Mouse (Mus musculus) liver, postnatal 0 days (tissue): ENCODE data around the gene Sorbs1. TPM values are rescaled to one million over a fixed set of nuclear protein-coding genes. Genes with fewer than 3 reads are reported as not detected.

Experiments used
- ATAC-seq: fragments of 200-750 bp; cut with Nextera tagmentation; 2 replicates; pipeline ENCODE4 v1.8.0; 2017; ENCODE audit warnings: mild to moderate bottlenecking, moderate library complexity
- DNase-seq: peaks from one replicate; pipeline ENCODE4 v3.0.0-alpha.2; 2016
- H3K27ac ChIP-seq: fragments of 300-500 bp; sonication (generic); 2 replicates; pipeline ENCODE4 v1.5.1; 2014; ENCODE audit warnings: antibody characterized with exemption, moderate library complexity, mild to moderate bottlenecking, low read depth
- H3K27me3 ChIP-seq: fragments of 300-500 bp; sonication (generic); 2 replicates; pipeline ENCODE4 v1.6.1; 2014; ENCODE audit warnings: low read length, control low read depth, mixed read lengths; ENCODE audit not compliant: insufficient read depth
- H3K36me3 ChIP-seq: fragments of 300-500 bp; sonication (generic); replicated peaks from 2 replicates; pipeline ENCODE4 v1.6.1; 2014; ENCODE audit warnings: mild to moderate bottlenecking, control low read depth, low read length, moderate library complexity, mixed read lengths; ENCODE audit not compliant: insufficient read depth
- H3K4me1 ChIP-seq: fragments of 300-500 bp; sonication (generic); 2 replicates; pipeline ENCODE4 v1.6.1; 2014; ENCODE audit warnings: antibody characterized with exemption, mild to moderate bottlenecking, control low read depth; ENCODE audit not compliant: insufficient read depth
- H3K4me2 ChIP-seq: fragments of 300-500 bp; sonication (generic); 2 replicates; pipeline ENCODE4 v1.6.1; 2014; ENCODE audit warnings: low read depth, mild to moderate bottlenecking, low read length, moderate library complexity, mixed read lengths
- H3K4me3 ChIP-seq: fragments of 300-500 bp; sonication (generic); 2 replicates; pipeline ENCODE4 v1.5.1; 2014; ENCODE audit warnings: low read depth, low read length
- H3K9ac ChIP-seq: fragments of 300-500 bp; sonication (generic); replicated peaks from 2 replicates; pipeline ENCODE4 v1.6.1; 2014; ENCODE audit warnings: mild to moderate bottlenecking, moderate library complexity
- H3K9me3 ChIP-seq: fragments of 300-500 bp; sonication (generic); 2 replicates; pipeline ENCODE4 v1.6.1; 2016; ENCODE audit warnings: mild to moderate bottlenecking, control low read depth, low read length, mixed read lengths
- CTCF ChIP-seq: sonication (generic); IDR thresholded peaks from 2 replicates; pipeline ENCODE4 v1.5.1; 2016; ENCODE audit warnings: antibody characterized with exemption, low read depth
- EP300 ChIP-seq: IDR thresholded peaks from 2 replicates; pipeline ENCODE4 v1.6.1; 2016; ENCODE audit warnings: antibody characterized with exemption, low read depth, mild to moderate bottlenecking
- WGBS: fragments of 180-500 bp; shearing (Covaris S2); extraction: QIAGEN DNeasy Blood & Tissue Kit; methylation state at CpG from one replicate; pipeline ENCODE4 v1.1.7; 2014; ENCODE audit not compliant: insufficient replicate concordance; 5-methylcytosine and 5-hydroxymethylcytosine counted together
- polyA plus RNA-seq: library from polyadenylated mRNA; unstranded; fragments of >200 nt; fragmentation: Nextera tagmentation; extraction: Ambion mirVana; gene quantifications from 2 replicates; pipeline ENCODE4 v1.2.1, GENCODE M21; 2015

The Sorbs1 gene
- polyA plus RNA-seq, 1 experiment from 2014 or later: 30.4 TPM

DNA sequence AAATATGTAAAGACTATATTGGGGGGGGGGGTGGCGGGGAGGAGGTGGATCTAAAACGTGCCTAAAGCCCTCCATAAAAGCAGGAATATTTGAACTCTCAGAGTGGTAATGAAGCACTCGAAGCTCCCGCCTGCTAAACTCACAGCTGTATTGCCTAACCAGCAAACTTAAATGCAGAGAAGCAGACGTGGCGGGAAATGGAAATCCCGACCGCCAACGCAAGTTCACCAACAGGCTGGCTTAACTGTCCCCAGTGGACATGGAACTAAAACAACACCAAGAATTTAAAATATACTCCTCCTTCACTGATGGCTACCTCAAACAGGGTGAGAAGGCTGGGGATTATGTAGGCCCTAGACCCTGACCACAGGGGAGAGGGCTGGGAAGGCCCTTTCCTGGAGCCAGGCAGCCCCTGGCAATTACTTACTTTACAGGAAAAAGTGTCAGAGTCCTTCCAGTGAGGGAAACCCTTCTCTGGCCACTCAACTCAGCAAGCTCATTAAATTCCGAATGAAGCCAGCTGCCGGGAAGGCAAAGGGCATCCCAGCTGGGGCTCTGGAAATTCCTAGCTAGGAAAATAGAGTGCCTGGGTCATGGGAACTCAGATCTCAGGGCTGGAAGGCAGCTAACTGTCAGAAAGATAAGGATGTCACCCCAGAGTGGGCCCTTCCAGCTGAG lies 98.6 kb downstream of the Sorbs1 start:
- Histone ChIP-seq H3K4me2 (peak overlapping the region; percentile 27; the same call in 1 of the 2 replicates), H3K27ac (peak overlapping the region; percentile 88), H3K36me3 (no peaks in the 10 kb centered on the region), H3K27me3 (no peaks in the 10 kb centered on the region), H3K4me3 (no peak overlapping the region), H3K9me3 (no peaks in the 10 kb centered on the region), H3K4me1 (peaks cover 30% of the 10 kb centered on the region), H3K9ac (peak overlapping the region; percentile 36; the same call in 1 of the 2 replicates)
- DNase-seq: no peak
- 57% methylated on average over 11 of the region's 11 CpGs for WGBS
- ATAC-seq: peak; percentile 16; the same call in 1 of the 2 replicates
- TF ChIP-seq EP300: no peak

DNA sequence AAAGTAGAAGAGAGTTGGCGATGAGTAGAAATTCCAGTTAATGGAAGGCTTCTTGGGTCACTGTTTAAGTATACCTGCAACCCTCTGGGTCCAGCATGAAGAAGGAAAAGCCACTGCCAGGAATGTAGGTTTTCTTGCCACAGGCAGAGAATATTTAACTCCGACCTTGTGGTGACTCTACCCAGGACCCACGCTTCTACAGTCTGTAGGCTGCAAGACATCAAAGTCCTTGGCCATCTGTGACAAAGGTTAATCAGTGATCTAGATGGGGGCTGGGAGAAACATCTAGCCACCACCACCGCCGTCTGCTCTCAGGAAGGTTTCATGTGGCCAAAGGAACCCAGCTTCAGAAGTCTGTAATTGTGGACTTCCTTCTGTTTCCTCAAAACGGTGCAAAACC lies 99.2 kb downstream of the Sorbs1 start:
- no peaks in the 10 kb centered on the region for H3K36me3 ChIP-seq
- no peak overlapping the region for H3K4me3 ChIP-seq
- H3K27ac ChIP-seq: peak overlapping the region; percentile 88
- no peak for DNase-seq
- no peak overlapping the region for H3K9ac ChIP-seq
- 46% methylated on average over 6 of the region's 6 CpGs for WGBS
- peak; percentile 58 for ATAC-seq
- H3K4me2 ChIP-seq: peak overlapping the region; percentile 27; the same call in 1 of the 2 replicates
- H3K4me1 ChIP-seq: peaks cover 32% of the 10 kb centered on the region
- TF ChIP-seq EP300 (no peak), CTCF (no peak)
- no peaks in the 10 kb centered on the region for H3K27me3 ChIP-seq
- no peaks in the 10 kb centered on the region for H3K9me3 ChIP-seq

DNA sequence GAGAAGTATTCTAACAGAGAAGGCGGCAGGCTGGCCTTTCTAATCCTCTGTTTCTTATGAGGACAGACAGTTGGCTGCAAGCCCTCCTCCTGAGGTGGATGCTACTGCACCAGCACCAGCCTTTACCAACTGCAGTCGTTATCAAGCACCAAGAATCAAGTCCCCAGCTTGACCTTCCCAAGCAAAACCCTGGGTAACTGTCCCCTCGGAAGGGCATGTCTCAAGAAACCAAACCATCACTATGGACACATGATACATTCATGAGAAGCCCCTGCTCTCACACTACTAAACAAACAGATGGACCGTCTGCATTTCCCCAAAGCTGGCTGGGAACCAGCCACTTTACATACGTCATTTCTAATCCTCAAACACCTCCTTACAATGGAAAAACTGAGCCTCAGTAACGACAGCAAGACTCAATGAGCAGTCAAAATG lies 102.2 kb downstream of the Sorbs1 start:
- WGBS: 77% methylated on average over 6 of the region's 6 CpGs
- no peaks in the 10 kb centered on the region for H3K9me3 ChIP-seq
- no peak overlapping the region for H3K4me3 ChIP-seq
- DNase-seq (no peak), ATAC-seq (no peak)
- H3K4me2 ChIP-seq: no peak overlapping the region
- TF ChIP-seq EP300: no peak
- TF ChIP-seq CTCF: no peak
- no peak overlapping the region for H3K9ac ChIP-seq
- H3K27ac ChIP-seq: peak overlapping the region; percentile 46
- H3K27me3 ChIP-seq: no peaks in the 10 kb centered on the region
- H3K4me1 ChIP-seq: peaks cover 40% of the 10 kb centered on the region
- no peaks in the 10 kb centered on the region for H3K36me3 ChIP-seq

DNA sequence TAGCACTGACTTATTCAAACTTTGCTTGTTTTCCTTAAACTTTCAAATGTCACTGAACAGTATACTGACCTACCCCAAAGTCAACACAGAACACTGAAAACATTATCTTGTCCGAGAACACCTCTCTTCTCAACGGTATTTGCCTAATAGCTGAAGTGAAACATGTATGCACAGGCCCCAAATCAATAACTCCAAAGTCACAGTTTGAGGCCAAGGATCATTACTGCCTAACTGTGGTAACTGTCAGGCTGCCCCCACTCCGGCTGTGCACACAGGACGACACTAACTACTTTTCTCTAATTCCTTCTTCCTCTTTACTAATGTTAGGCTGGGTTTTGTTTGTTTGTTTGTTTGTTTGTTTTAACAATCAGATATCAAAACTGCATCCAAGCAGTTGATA lies 103.1 kb downstream of the Sorbs1 start:
- H3K9ac ChIP-seq: no peak overlapping the region
- 57% methylated on average over 4 of the region's 4 CpGs for WGBS
- no peak overlapping the region for H3K4me2 ChIP-seq
- H3K4me1 ChIP-seq: peaks cover 46% of the 10 kb centered on the region
- no peak overlapping the region for H3K4me3 ChIP-seq
- ATAC-seq (peak; percentile 88), DNase-seq (no peak)
- peak overlapping the region; percentile 86 for H3K27ac ChIP-seq
- H3K27me3 ChIP-seq: no peaks in the 10 kb centered on the region
- H3K36me3 ChIP-seq: no peaks in the 10 kb centered on the region
- TF ChIP-seq EP300 (no peak), CTCF (no peak)
- H3K9me3 ChIP-seq: no peaks in the 10 kb centered on the region

DNA sequence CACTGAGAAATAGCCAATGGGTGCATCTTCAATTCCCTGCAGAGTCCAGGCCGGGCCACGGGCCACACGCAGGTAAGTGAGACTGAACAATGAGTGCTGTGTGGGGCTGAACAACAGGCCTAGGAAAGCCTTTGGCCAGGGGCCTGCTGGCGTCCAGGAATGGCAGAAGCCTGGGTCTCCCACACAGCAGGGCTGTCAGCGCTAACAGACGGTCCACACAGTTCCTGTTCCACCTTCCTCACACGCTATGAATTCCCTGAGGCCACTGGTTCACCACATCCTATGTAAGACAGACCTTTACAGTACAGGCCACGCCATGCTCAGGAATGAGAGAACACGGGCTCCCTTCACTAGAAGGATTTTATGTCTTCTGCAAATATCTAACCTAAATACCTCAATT lies 103.5 kb downstream of the Sorbs1 start:
- ATAC-seq (peak; percentile 37), DNase-seq (no peak)
- H3K9ac ChIP-seq: no peak overlapping the region
- H3K36me3 ChIP-seq: no peaks in the 10 kb centered on the region
- H3K27ac ChIP-seq: peak overlapping the region; percentile 86
- peaks cover 42% of the 10 kb centered on the region for H3K4me1 ChIP-seq
- WGBS: 39% methylated on average over 9 of the region's 9 CpGs
- no peak overlapping the region for H3K4me3 ChIP-seq
- no peaks in the 10 kb centered on the region for H3K9me3 ChIP-seq
- no peak overlapping the region for H3K4me2 ChIP-seq
- H3K27me3 ChIP-seq: no peaks in the 10 kb centered on the region
- TF ChIP-seq EP300: no peak
- no peak for TF ChIP-seq CTCF

DNA sequence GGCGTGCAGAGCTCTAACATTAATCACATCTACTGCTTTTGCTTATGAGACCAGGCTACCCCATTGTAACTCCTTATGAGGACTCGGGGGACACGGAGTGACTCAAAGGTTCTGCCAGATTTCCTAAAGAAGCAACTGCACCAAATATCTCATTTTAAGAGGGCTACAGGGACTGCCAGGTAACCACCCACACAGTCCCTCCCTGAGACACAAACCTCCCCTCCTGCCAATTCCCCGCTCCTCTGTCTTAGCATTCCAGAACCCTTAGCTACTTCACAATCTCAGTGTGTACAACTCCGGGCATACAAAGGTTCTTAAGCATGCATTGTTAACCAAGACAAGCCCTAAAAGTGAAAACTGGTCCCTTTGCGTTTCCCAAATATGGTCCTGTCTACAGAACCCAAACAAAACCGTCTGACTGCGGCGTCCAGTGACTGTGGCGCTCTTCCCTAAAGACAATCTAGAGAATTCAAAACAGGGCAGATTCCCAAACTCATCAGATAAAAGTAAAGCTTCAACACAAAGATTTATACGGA lies 104.0 kb downstream of the Sorbs1 start:
- no peak overlapping the region for H3K4me2 ChIP-seq
- no peaks in the 10 kb centered on the region for H3K9me3 ChIP-seq
- H3K4me3 ChIP-seq: no peak overlapping the region
- ATAC-seq: no peak
- peak overlapping the region; percentile 86 for H3K27ac ChIP-seq
- H3K9ac ChIP-seq: no peak overlapping the region
- H3K36me3 ChIP-seq: no peaks in the 10 kb centered on the region
- no peaks in the 10 kb centered on the region for H3K27me3 ChIP-seq
- H3K4me1 ChIP-seq: peaks cover 39% of the 10 kb centered on the region
- no peak for DNase-seq
- TF ChIP-seq CTCF (no peak), EP300 (no peak)
- WGBS: 88% methylated on average over 11 of the region's 11 CpGs
